13 mouse cellular contexts compared by ENCODE assay signal in genomic region chr8:77481791-77482190, GRCm38 (mm10). TPM values are rescaled to one million over a fixed set of nuclear protein-coding genes. Genes with fewer than 3 reads are reported as not detected.
A peak's percentile ranks its signal among the peaks of the same experiment; 100 is the strongest.
DNase-seq lines count a peak whose midpoint lies in the region; ATAC-seq and TF ChIP-seq lines count a peak whose summit lies in the region.
"Had no signal": no experiment of that assay in that cellular context is flagged by ENCODE, and none has a peak within 500 bp of the region (broad histone marks: within the 10 kb centered on the region; RNA-seq: fewer than 3 reads in every experiment).

No protein-coding gene starts in this region.

- H3K4me2 ChIP-seq in embryonic facial prominence, embryonic 15.5 days (replicated peaks) = no peak overlapping the region
- H3K4me2 ChIP-seq in heart, postnatal 0 days (ENCODE audit: low read depth, low read length) = peak overlapping the region; percentile 15; the same call in 1 of the 2 replicates

- 29% methylated on average over 6 of the region's 6 CpGs for WGBS in embryonic facial prominence, embryonic 15.5 days
- WGBS in heart, postnatal 0 days = 20% methylated on average over 6 of the region's 6 CpGs

- H3K4me3 ChIP-seq in embryonic facial prominence, embryonic 15.5 days (replicated peaks) = no peak overlapping the region
- H3K4me3 ChIP-seq in heart, postnatal 0 days (ENCODE audit: low read depth, low read length) = no peak overlapping the region
- H3K4me3 ChIP-seq: erythroblast, embryonic 14.5 days; layer of hippocampus, adult 2 months had no signal

- intact Hi-C loops in heart, postnatal 25 days (cut with DNase I) = loop anchor here (5.0 kb wide), 1 partner anchor 36 kb away; the partner anchor contains the start of gene Arhgap10

- no peaks in the 10 kb centered on the region for H3K9me3 ChIP-seq in embryonic facial prominence, embryonic 15.5 days (replicated peaks)
- no peaks in the 10 kb centered on the region for H3K9me3 ChIP-seq in heart, postnatal 0 days (replicated peaks; ENCODE audit: control insufficient read depth, low read length)

- H3K4me1 ChIP-seq in embryonic facial prominence, embryonic 15.5 days = peaks cover 55% of the 10 kb centered on the region
- peaks cover 85% of the 10 kb centered on the region for H3K4me1 ChIP-seq in heart, postnatal 0 days (ENCODE audit: control insufficient read depth, insufficient read depth)

- peak; percentile 62 to 73 for DNase-seq in heart, adult 18-20 months
- no peak for DNase-seq in heart, postnatal 25 days (ENCODE audit: low spot score)
- peak; percentile 73 for DNase-seq in Muller cell, postnatal 12 days (ENCODE audit: inconsistent ontology term)
- no peak for DNase-seq in heart, postnatal 0 days (ENCODE audit: low spot score)
- DNase-seq in B cell, adult 2 months = no peak
- DNase-seq in lung, postnatal 10 days = no peak
- DNase-seq: left cerebral cortex, postnatal 4 days; right cerebral cortex, postnatal 4 days; thymus, adult 18-20 months had no signal

- no peak for TF ChIP-seq EP300 in heart, postnatal 0 days (IDR thresholded peaks at IDR 0.05; ENCODE audit: low read depth)

- no peaks in the 10 kb centered on the region for H3K27me3 ChIP-seq in embryonic facial prominence, embryonic 15.5 days
- no peaks in the 10 kb centered on the region for H3K27me3 ChIP-seq in heart, postnatal 0 days (ENCODE audit: control insufficient read depth, insufficient read depth, low read length)

- H3K27ac ChIP-seq in embryonic facial prominence, embryonic 15.5 days (replicated peaks) = no peak overlapping the region
- H3K27ac ChIP-seq in heart, postnatal 0 days (ENCODE audit: low read depth) = peak overlapping the region; percentile 83
- H3K27ac ChIP-seq: layer of hippocampus, adult 2 months had no signal

- no peak overlapping the region for H3K9ac ChIP-seq in embryonic facial prominence, embryonic 15.5 days
- H3K9ac ChIP-seq in heart, postnatal 0 days (replicated peaks; ENCODE audit: low read depth, low read length) = no peak overlapping the region

- TF ChIP-seq CTCF in heart, postnatal 0 days (IDR thresholded peaks at IDR 0.05; ENCODE audit: low read depth) = no peak

- no peaks in the 10 kb centered on the region for H3K36me3 ChIP-seq in embryonic facial prominence, embryonic 15.5 days
- no peaks in the 10 kb centered on the region for H3K36me3 ChIP-seq in heart, postnatal 0 days (replicated peaks; ENCODE audit: control insufficient read depth, insufficient read depth, low read length)

- ATAC-seq in embryonic facial prominence, embryonic 15.5 days (ENCODE audit: insufficient number of reproducible peaks, low FRiP score, low TSS enrichment, low read depth) = peak; percentile 16; the same call in 1 of the 2 replicates
- ATAC-seq in heart, postnatal 0 days (ENCODE audit: insufficient read depth, low read depth) = peak; percentile 58
- no peak for ATAC-seq in megakaryocyte-erythroid progenitor cell, adult 5-6 weeks (replicated peaks; ENCODE audit: low FRiP score, low TSS enrichment, poor library complexity, severe bottlenecking)

RNA-seq across cellular contexts. Expression of gene Arhgap10, which starts 36.0 kb away (rescaled TPM):
- total RNA-seq in heart, adult 18-20 months (2021) = 10 to 100 TPM; 49.3 to 51.0 TPM
- 10 to 100 TPM; 51.2 to 58.0 TPM for total RNA-seq in heart, postnatal 25 days (2021)
- 27.7 and 30.1 TPM in 2 replicates for polyA plus RNA-seq in embryonic facial prominence, embryonic 15.5 days (2015; fragmentation: Nextera tagmentation; extraction: Ambion mirVana)
- 33.3 and 37.8 TPM in 2 replicates for total RNA-seq in heart, postnatal 0 days (2014; rRNA removed; ENCODE audit: low replicate concordance)
- polyA plus RNA-seq in heart, postnatal 0 days (2015; fragmentation: Nextera tagmentation; extraction: Ambion mirVana) = 23.6 and 25.5 TPM in 2 replicates
- total RNA-seq in megakaryocyte-erythroid progenitor cell, adult 5-6 weeks (2014; fragmentation: Nextera tagmentation) = 9.5 and 13.3 TPM in 2 replicates
- total RNA-seq in megakaryocyte-erythroid progenitor cell, adult 5-6 weeks (2017) = 18.2 and 27.8 TPM in 2 replicates

Comparison
In these comparisons a context has a peak if more than half of its experiments do, and no peak if none do; other contexts are left out.
1. DNase-seq: peak in heart, adult 18-20 months (2 of 2) and Muller cell, postnatal 12 days (single experiment); none in heart, postnatal 25 days (single experiment), heart, postnatal 0 days (single experiment), B cell, adult 2 months (0 of 2) and lung, postnatal 10 days (single experiment).